Mouse (Mus musculus) liver, embryonic 11.5 days (tissue): ENCODE data around the gene Vmn1r184. TPM values are rescaled to one million over a fixed set of nuclear protein-coding genes. Genes with fewer than 3 reads are reported as not detected.
"Not testable (repeated sequence)": the region's sequence is repeated elsewhere in the genome, so short reads cannot be mapped to it uniquely, and the experiment has no call there.

ENCODE experiments used
- ATAC-seq: fragments of 200-750 bp; cut with Nextera tagmentation; replicated peaks from 2 replicates; pipeline ENCODE4 v1.8.0; 2017; ENCODE audit warnings: moderate number of reproducible peaks, mild to moderate bottlenecking, moderate TSS enrichment, moderate library complexity; ENCODE audit not compliant: low FRiP score
- DNase-seq: peaks from one replicate; pipeline ENCODE4 v3.0.0-alpha.2; 2017; ENCODE audit warnings: low spot score
- H3K27ac ChIP-seq: fragments of 300-500 bp; sonication (generic); 2 replicates; pipeline ENCODE4 v1.5.1; 2014; ENCODE audit warnings: mild to moderate bottlenecking, low read depth, low read length, control low read depth
- H3K27me3 ChIP-seq: fragments of 300-500 bp; sonication (generic); replicated peaks from 2 replicates; pipeline ENCODE4 v1.6.1; 2014; ENCODE audit warnings: low read length, mixed read lengths; ENCODE audit not compliant: control insufficient read depth, insufficient read depth
- H3K36me3 ChIP-seq: fragments of 300-500 bp; sonication (generic); 2 replicates; pipeline ENCODE4 v1.6.1; 2014; ENCODE audit warnings: mild to moderate bottlenecking, low read length, moderate library complexity, mixed read lengths; ENCODE audit not compliant: control insufficient read depth, insufficient read depth
- H3K4me1 ChIP-seq: fragments of 300-500 bp; sonication (generic); replicated peaks from 2 replicates; pipeline ENCODE4 v1.6.1; 2014; ENCODE audit warnings: low read length, mixed read lengths; ENCODE audit not compliant: control insufficient read depth, insufficient read depth
- H3K4me2 ChIP-seq: fragments of 300-500 bp; sonication (generic); 2 replicates; pipeline ENCODE4 v1.6.1; 2014; ENCODE audit warnings: mild to moderate bottlenecking, control low read depth, moderate library complexity
- H3K4me3 ChIP-seq: fragments of 300-500 bp; sonication (generic); 2 replicates; pipeline ENCODE4 v1.5.1; 2014; ENCODE audit warnings: low read depth, low read length, control low read depth
- H3K9ac ChIP-seq: fragments of 300-500 bp; sonication (generic); 2 replicates; pipeline ENCODE4 v1.6.1; 2014; ENCODE audit warnings: low read depth, low read length, control low read depth
- H3K9me3 ChIP-seq: fragments of 300-500 bp; sonication (generic); 2 replicates; pipeline ENCODE4 v1.6.1; 2016; ENCODE audit warnings: low read length, inconsistent platforms, mixed read lengths; ENCODE audit not compliant: control insufficient read depth
- WGBS: fragments of 180-500 bp; shearing (Covaris S2); extraction: QIAGEN DNeasy Blood & Tissue Kit; methylation state at CpG from one replicate; pipeline ENCODE4 v1.1.7; 2014; 5-methylcytosine and 5-hydroxymethylcytosine counted together
- polyA plus RNA-seq: library from polyadenylated mRNA; unstranded; fragments of >200 nt; fragmentation: Nextera tagmentation; extraction: Ambion mirVana; gene quantifications from 2 replicates; pipeline ENCODE4 v1.2.1, GENCODE M21; 2014

The Vmn1r184 gene
- not detected in 2 replicates for polyA plus RNA-seq

DNA sequence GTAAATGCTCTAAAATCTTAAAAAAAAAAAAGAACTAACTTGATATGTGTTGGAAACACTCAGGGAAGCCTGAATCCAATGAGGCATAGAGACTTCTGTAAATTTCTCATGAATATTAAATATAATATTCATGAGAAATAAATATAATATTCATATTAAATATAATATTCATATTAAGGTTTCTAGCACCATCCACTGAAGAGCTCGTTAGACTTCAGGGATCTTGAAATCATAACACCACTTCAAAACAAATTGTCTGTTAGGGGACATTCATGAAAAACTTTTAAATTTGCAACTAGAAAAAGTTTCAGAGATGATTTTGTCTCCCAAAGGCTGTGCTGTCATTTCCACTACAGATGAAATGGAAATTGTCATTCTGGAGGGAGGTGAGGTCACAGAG lies at the start of gene Vmn1r184:
Vmn1r184 (plus strand) TSS at position 301 of the 400 bp plus-strand sequence.
- not testable (repeated sequence) for H3K36me3 ChIP-seq, H3K27me3 ChIP-seq, H3K4me1 ChIP-seq, H3K4me2 ChIP-seq, DNase-seq, ATAC-seq, H3K9me3 ChIP-seq, H3K27ac ChIP-seq, H3K4me3 ChIP-seq, H3K9ac ChIP-seq
- 71% methylated on average over 1 of the region's 1 CpGs for WGBS

DNA sequence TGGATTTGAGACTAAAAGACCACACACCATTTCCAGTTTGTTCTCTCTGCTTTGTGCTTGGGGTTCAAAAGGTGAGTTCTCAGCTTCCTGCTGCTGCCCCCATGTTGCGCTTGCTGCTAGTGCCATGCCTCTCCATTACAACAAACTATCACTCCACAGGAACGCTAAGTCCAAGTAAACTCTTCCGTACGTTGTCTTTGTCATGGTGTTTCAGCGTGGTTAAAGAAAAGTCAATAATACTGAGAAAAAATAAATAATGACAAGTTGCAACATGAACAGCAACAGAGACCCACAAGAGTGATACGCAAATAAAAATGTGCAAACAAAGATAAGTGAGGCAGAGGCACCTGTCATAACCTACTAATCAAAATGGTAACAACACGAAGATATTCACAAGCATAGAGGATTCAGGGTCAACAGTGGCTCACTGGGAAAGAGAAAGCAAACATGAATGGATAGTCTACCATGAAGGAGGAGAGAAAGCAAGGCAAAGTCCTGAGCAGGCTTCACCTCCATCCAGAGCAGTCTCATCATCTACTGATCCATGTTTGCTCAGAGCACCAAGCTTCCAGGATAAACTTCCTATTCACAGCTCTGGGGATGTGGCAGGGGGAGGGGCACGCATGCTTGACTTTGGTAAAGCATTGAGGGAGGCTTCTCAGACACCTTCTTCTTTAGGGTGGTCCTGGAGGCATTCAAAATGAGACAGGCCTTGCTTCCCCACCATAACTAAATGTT lies 43.5 kb downstream of the Vmn1r184 start:
- not testable (repeated sequence) for H3K9ac ChIP-seq, H3K4me1 ChIP-seq, DNase-seq, H3K4me3 ChIP-seq, H3K27me3 ChIP-seq, ATAC-seq, H3K27ac ChIP-seq, H3K9me3 ChIP-seq, H3K4me2 ChIP-seq, H3K36me3 ChIP-seq
- 77% methylated on average over 8 of the region's 8 CpGs for WGBS

GRCm38 (mm10) chr7:26306926-26307325 lies 46.8 kb downstream of the Vmn1r184 start, which contains the start of gene Cyp2a4:
TSS of gene Cyp2a4 (plus strand) at chr7:26307169.
- not testable (repeated sequence) for DNase-seq, H3K27me3 ChIP-seq, ATAC-seq, H3K9me3 ChIP-seq, H3K4me3 ChIP-seq, H3K9ac ChIP-seq, H3K4me2 ChIP-seq, H3K4me1 ChIP-seq, H3K27ac ChIP-seq, H3K36me3 ChIP-seq
- 43% methylated on average over 2 of the region's 2 CpGs for WGBS

DNA sequence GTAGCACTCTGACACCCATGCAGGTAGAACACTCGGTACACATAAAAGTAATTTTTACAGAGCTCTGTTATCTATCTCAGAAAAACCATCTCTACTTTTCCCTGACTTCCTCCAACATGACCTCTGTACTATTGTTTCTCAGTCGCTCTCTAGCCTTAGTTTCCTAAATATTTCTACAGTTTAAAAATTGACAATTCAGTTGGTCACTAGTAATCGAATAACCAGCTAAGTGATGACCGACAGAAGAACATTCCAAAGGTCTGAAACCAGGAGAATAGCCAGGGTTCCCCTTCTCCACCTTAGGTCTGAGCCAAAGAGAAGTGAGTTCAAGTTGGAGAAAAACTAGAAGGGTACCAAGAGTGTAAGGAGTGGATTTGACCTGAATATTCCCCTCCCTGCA lies 51.7 kb downstream of the Vmn1r184 start:
- not testable (repeated sequence) for H3K27ac ChIP-seq, H3K9me3 ChIP-seq, H3K36me3 ChIP-seq, H3K4me1 ChIP-seq, ATAC-seq, H3K4me3 ChIP-seq, DNase-seq, H3K4me2 ChIP-seq, H3K27me3 ChIP-seq, H3K9ac ChIP-seq
- 85% methylated on average over 4 of the region's 4 CpGs for WGBS

- ATAC-seq, H3K27ac ChIP-seq, H3K4me1 ChIP-seq, DNase-seq, H3K4me3 ChIP-seq, H3K36me3 ChIP-seq, H3K4me2 ChIP-seq, H3K27me3 ChIP-seq, H3K9ac ChIP-seq, H3K9me3 ChIP-seq: not testable (repeated sequence)
- WGBS, result 81% methylated on average over 2 of the region's 2 CpGs
Observed at GRCm38 (mm10) chr7:26315194-26315593, 55.1 kb downstream of the Vmn1r184 start.

DNA sequence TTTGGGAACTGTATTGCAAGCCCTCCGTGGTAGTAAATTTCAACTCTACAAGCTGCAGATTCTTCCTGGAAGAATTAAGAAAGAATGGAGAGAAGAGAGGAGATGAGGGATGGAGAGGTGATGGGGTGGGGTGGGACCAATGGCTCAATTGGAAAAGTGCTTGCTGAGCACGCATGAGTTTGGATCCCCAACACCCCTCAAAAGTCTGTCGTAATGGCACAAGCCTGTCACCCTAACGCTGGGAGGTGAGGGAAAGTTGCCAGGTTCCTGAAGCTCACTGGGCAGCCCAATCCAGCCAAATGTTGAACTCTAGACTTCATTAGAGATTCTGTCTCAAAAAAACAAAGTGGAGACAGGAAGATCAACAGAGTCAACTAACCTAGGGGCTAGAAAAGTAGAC lies 55.7 kb downstream of the Vmn1r184 start:
- not testable (repeated sequence) for H3K27me3 ChIP-seq, H3K36me3 ChIP-seq, H3K9ac ChIP-seq, H3K4me1 ChIP-seq, H3K4me3 ChIP-seq, H3K27ac ChIP-seq, ATAC-seq, H3K4me2 ChIP-seq, H3K9me3 ChIP-seq, DNase-seq
- 68% methylated on average over 4 of the region's 4 CpGs for WGBS

Other genes with a start within 250 kb of the Vmn1r184 start
- not detected in 2 replicates for gene Cyp2b13, start 198.8 kb upstream of the Vmn1r184 start, polyA plus RNA-seq
- gene Cyp2b9, start 86.9 kb upstream of the Vmn1r184 start, polyA plus RNA-seq, result not detected in 2 replicates
- gene Cyp2a4, start 46.8 kb downstream of the Vmn1r184 start, polyA plus RNA-seq, result not detected in 2 replicates
- not detected in 2 replicates for gene Nlrp9c, start 143.4 kb downstream of the Vmn1r184 start, polyA plus RNA-seq
- not detected in 2 replicates for gene Nlrp4a, start 174.8 kb downstream of the Vmn1r184 start, polyA plus RNA-seq